Mouse (Mus musculus) 416B (cell line): ENCODE measurements at regions not wholly inside any gene's neighbourhood (a gene's known extent, or its start where the extent isn't known, plus 50 kb on each side); places are given as distances from the start of the nearest gene placed in this dataset.
A peak's percentile ranks its signal among the peaks of the same experiment; 100 is the strongest.
"Not testable (repeated sequence)": the region's sequence is repeated elsewhere in the genome, so short reads cannot be mapped to it uniquely, and the experiment has no call there.

Source experiments
- DNase-seq: peaks from one replicate; pipeline ENCODE4 v3.0.0; 2011; ENCODE audit warnings: low read depth

- no peak for DNase-seq
Measured at GRCm38 (mm10) chr5:64696099-64696498, 107.1 kb upstream of the Klf3 start.

- no peak for DNase-seq
Measured at GRCm38 (mm10) chr5:64697466-64697865, 105.7 kb upstream of the Klf3 start.

- DNase-seq, result no peak
Measured at GRCm38 (mm10) chr5:64698458-64699116, 104.6 kb upstream of the Klf3 start.

GRCm38 (mm10) chr5:64700030-64700429 lies 103.2 kb upstream of the Klf3 start:
- no peak for DNase-seq

- no peak for DNase-seq
Measured at GRCm38 (mm10) chr5:64701219-64701779, 101.9 kb upstream of the Klf3 start.

- peak; percentile 71 for DNase-seq
Measured at GRCm38 (mm10) chr5:64701780-64702231, 101.4 kb upstream of the Klf3 start.

- DNase-seq, result not testable (repeated sequence)
Measured at GRCm38 (mm10) chr5:64702404-64702803, 100.8 kb upstream of the Klf3 start.

GRCm38 (mm10) chr5:64703091-64703872 lies 99.9 kb upstream of the Klf3 start:
- no peak for DNase-seq

- no peak for DNase-seq
Measured at GRCm38 (mm10) chr5:64704144-64704543, 99.0 kb upstream of the Klf3 start.

GRCm38 (mm10) chr5:64706586-64706985 lies 96.6 kb upstream of the Klf3 start:
- DNase-seq, result no peak

GRCm38 (mm10) chr5:64709146-64709545 lies 94.0 kb upstream of the Klf3 start:
- no peak for DNase-seq

- no peak for DNase-seq
Measured at GRCm38 (mm10) chr5:64710236-64710635, 93.0 kb upstream of the Klf3 start.

GRCm38 (mm10) chr5:64710968-64711367 lies 92.2 kb upstream of the Klf3 start:
- no peak for DNase-seq

- DNase-seq, result no peak
Measured at GRCm38 (mm10) chr5:64714221-64714653, 89.0 kb upstream of the Klf3 start.

- no peak for DNase-seq
Measured at GRCm38 (mm10) chr5:64714710-64715109, 88.5 kb upstream of the Klf3 start.

- DNase-seq, result no peak
Measured at GRCm38 (mm10) chr5:64716551-64716950, 86.6 kb upstream of the Klf3 start.

- no peak for DNase-seq
Measured at GRCm38 (mm10) chr5:64722211-64722610, 81.0 kb upstream of the Klf3 start.

- DNase-seq, result no peak
Measured at GRCm38 (mm10) chr5:64727847-64728246, 75.3 kb upstream of the Klf3 start.

- no peak for DNase-seq
Measured at GRCm38 (mm10) chr5:64732356-64732755, 70.8 kb upstream of the Klf3 start.

GRCm38 (mm10) chr5:64736985-64737384 lies 66.2 kb upstream of the Klf3 start:
- no peak for DNase-seq

GRCm38 (mm10) chr5:64738096-64738780 lies 65.0 kb upstream of the Klf3 start:
- no peak for DNase-seq

GRCm38 (mm10) chr5:64738781-64739310 lies 64.3 kb upstream of the Klf3 start:
- DNase-seq, result no peak
